Mouse (Mus musculus): ENCODE data around the gene Gnpda2.

Gene Gnpda2

DNA sequence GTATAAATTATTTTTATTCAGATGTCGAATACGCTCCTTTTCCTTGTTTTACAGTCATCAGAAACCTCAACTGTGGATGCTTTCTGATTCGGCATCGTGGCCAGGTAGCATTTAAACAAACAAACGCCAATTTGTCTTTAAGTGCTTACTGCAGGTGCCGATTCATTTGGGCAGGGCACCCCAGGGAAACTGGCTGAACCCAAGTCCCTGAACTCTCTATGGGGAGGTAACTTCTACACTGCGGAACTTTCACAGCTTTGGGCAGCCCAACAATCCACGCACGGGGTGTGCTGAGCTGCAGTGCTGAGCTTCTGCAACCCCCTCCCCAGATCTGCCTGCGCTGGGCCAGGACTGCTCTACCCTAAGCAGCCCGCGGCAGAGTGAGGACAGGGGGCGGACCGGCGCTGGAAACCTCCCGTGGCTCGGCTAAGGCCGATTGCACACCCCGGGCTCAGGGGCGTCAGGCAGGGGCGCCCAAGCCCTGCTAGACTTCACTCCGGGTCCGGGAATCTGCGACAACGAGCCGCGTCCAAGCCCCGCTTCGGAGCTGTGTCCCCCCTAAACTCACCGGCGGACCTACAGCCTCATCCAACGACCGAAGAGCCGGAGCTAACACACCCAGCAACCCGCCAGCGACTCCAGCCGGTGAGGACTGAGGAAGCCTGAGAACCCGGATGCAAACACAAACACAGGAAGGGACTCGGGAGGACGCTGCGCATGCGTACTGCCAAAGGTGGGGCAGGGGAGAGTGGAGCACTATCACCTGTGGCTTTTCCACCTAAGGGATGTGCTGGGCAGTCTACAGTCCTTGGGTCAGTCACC lies at the start of gene Gnpda2:
TSS of gene Gnpda2 (minus strand) at position 701 of the 822 bp plus-strand sequence.
- peak; percentile 88 to 96 for DNase-seq (ENCODE audit: inconsistent age in 2 of 2, low spot score in 1 of 2)

DNA sequence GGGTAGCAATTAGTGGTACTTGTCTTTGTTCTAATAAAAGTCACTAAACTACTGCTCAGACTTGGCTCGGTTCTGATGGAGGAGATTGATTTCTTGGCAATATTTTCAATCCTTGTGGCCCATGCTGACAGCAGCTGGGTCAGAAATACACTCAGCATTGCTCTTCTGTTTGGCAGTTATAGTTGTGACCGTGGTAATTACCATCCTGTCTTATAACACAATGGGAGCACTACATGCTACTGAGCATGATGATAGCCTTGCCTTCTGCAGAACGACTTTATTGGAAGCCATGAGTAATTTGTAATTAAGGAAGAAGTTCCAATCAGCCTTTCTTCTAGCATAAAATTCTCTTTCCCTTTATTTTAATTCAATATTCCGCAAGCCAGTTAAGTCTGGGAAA lies 42.6 kb upstream of the Gnpda2 start:
- DNase-seq (ENCODE audit: inconsistent age in 2 of 2, low spot score in 1 of 2): no peak

DNA sequence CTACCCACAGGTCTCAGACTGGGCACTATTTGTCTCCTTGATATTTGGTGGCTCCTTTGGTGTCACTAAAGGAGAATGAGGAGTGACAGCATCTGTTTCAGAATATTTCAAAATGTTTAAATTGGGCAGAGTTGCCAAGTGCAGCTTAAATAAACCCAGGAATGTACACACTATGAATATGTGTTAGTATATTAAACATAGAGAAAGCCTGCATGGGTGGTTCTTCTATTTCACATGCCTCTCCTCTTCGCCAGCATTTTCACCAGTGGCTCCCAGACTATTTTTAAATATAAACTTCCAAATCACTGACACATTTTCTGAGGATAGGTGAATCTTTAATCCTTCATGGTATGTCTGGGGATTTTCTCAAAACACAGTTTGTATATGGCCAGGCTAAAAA lies 28.8 kb upstream of the Gnpda2 start:
- DNase-seq (ENCODE audit: inconsistent age in 2 of 2, low spot score in 1 of 2): no peak

DNA sequence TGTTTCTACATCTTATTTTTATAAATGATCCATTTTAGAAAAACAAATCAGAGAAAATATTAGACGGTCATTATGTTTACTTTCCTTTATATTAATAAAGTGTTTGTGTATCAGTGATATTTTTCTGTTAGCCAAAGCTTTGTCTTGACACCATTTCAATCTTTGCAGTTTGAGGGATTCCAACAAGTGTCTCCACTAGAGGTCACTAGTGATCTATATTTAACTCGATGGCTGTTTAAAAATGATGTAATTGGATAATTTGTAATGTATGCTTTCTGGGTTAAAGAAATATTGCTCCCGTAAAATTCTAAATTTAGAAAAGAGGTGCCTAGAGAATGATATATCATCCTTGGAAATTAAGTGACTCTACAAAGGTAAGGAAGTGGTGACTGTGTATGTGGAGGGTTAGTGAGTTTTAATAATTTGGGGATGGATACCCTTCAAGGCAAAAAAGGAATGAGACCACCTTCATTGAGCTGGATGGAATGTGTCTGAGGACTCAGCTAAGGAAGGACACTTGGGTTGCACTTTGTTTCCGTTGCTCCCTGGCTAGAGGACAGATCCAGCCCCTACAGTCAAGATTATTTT lies 21.2 kb upstream of the Gnpda2 start:
- DNase-seq (ENCODE audit: inconsistent age in 2 of 2, low spot score in 1 of 2): peak in 1 of 2 experiments; percentile 47

DNA sequence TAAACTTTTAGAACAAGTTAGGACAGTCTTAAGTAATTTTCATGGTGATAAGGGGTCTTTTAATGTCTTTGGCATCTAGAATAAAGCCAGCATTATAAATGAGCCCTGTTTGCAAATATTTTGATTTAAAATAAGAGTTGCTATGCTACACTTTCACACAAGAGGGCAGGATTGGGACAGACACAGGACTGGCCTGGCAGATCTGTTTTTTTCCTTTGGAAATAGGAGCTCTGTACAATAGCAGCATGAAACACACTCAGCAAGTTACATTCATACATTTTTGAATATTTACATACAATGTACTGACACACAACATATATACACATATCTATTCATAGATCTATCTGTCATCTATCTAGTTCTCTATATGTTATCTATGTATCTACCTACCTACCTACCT lies 8.9 kb upstream of the Gnpda2 start:
- DNase-seq (ENCODE audit: inconsistent age in 2 of 2, low spot score in 1 of 2): peak in 1 of 2 experiments; percentile 28

DNA sequence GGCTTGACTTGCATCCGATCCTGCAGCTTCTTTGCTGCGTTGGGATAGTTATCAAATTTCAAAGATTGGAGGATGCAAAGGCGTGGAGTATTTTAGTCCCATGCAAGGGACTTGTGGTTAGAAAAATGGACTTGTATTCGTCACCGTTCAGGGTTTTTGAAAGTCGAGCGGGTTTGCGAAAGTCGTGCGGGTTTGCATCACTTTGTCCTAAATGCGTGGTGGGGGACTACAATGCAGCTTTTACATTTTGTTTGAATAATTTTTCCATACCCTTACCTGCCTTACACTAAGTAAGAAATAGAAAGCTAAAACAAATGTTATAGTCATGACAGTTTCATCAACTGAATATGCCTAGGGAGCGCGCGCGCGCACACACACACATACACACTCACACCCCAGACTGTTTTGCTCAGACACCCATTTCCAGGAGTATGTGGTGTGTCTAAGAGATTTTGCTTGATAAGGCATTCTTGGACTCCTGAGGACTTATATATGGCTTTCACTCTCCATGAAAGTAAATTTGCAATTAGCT lies 34.7 kb downstream of the Gnpda2 start:
- DNase-seq (ENCODE audit: inconsistent age in 2 of 2, low spot score in 1 of 2): no peak

DNA sequence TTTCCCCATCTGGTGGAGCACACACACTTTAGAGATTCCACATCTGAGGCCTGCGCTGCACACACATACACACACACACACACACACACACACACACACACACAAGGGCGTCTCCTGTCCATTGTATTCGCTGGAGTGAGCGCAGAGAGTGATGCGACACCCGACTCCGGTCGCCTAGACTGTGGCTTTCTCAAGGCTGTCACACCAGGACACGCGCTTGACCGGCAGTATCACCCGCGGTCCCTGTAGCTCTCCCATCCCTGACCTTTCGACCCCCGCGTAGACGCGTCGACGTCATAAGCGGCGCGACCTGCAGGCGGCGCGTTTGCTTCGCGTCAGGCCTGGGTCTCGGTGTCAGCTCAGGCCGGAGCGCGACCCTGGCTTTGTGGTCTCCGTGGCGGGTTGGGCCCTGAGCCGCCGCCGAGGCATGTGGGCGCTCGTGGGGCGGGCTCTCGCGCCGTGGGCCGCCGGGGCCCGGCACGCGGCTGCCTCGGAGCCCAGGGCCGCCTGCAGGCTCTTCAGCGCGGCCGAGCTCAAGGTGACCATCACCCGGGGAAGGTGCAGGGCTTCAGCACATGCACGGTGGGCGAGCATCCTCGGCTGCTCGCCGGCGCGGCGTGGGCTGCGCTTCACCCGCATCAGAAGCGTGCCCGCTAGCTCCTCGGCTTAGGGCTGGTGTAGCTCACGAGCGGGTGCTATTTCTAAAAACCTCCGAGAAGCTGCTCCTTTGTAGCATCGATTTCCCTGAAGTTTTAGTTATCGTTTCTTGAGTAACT lies 35.3 kb downstream of the Gnpda2 start, which contains the start of gene Guf1:
TSS of gene Guf1 (plus strand) at position 296 of the 776 bp plus-strand sequence.
- DNase-seq (ENCODE audit: inconsistent age in 2 of 2, low spot score in 1 of 2): peak; percentile 95 to 98

DNA sequence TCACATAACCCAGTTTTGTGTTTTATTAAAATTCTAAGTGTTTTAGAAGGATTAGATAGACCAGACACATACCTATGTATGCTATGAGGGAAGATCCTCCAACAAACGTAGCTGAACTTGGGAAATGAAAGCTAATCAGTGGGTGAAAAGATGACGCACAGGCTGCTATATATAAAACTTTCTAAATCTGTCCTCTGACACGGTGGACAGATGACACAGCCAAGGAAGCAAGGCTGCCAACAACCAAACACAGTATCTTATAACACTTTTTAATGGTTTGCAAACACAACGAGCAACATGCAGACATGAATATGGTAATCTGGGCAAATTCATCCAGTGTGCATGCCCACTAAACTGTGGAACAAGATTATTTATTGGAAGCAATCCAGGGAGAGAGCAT lies 49.7 kb downstream of the Gnpda2 start, which contains the start of gene Yipf7:
TSS of gene Yipf7 (minus strand) at position 160 of the 400 bp plus-strand sequence.
- no peak for DNase-seq (ENCODE audit: inconsistent age in 2 of 2, low spot score in 1 of 2)

DNA sequence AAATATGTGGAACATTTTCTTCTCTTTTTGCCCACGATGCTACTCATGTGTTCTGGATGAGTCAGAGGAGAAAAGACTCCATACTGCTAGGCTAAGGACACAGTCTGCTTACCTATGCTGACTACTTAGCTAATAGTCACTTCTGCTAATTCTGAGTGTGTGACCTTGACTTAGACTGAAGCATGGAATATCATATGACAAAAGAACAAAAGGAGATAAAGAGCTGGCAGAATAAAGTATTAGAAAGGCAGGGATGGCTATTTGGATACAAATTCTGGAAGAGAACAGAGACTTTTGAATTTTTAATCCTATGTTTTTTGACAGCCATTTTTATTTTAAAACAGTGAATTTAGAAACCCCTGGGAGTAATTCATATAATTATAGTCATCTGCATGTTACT lies 50.5 kb downstream of the Gnpda2 start:
- no peak for DNase-seq (ENCODE audit: inconsistent age in 2 of 2, low spot score in 1 of 2)

DNA sequence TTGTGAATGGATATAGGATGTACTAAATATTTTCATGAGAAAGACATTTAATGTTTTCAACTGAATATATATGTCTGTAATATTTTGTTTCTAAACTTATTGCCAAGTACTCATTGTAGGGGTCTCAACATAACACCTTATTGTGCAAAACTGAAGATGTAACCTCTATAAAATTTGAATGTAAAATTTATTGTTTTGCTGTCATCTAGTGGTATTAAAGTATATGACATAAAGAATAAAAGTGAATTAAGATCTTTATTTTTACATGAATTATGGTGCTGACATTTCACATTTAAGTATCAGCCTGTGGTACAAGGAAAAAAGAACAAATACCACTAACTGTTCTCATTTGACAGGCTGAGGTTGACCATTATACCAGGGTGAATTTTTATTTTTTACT lies 68.2 kb downstream of the Gnpda2 start:
- no peak for DNase-seq (ENCODE audit: inconsistent age in 2 of 2, low spot score in 1 of 2)

Data from adrenal gland, adult (tissue).